Mouse (Mus musculus) hindbrain, embryonic 12.5 days (tissue): Measurements from ENCODE around the gene Tanc1. TPM values are rescaled to one million over a fixed set of nuclear protein-coding genes. Genes with fewer than 3 reads are reported as not detected.
A peak's percentile ranks its signal among the peaks of the same experiment; 100 is the strongest.

Experiments used
- ATAC-seq: fragments of 200-750 bp; cut with Nextera tagmentation; 2 replicates; pipeline ENCODE4 v1.8.0; 2017; ENCODE audit warnings: moderate TSS enrichment; ENCODE audit not compliant: low FRiP score
- H3K27ac ChIP-seq: fragments of 300-500 bp; sonication (generic); 2 replicates; pipeline ENCODE4 v1.5.1; 2016; ENCODE audit warnings: mild to moderate bottlenecking
- H3K27me3 ChIP-seq: fragments of 300-500 bp; sonication (generic); 2 replicates; pipeline ENCODE4 v1.6.1; 2016; ENCODE audit warnings: mild to moderate bottlenecking
- H3K36me3 ChIP-seq: fragments of 300-500 bp; sonication (generic); 2 replicates; pipeline ENCODE4 v1.6.1; 2016; ENCODE audit warnings: mild to moderate bottlenecking
- H3K4me1 ChIP-seq: fragments of 300-500 bp; sonication (generic); 2 replicates; pipeline ENCODE4 v1.6.1; 2016
- H3K4me2 ChIP-seq: fragments of 300-500 bp; sonication (generic); replicated peaks from 2 replicates; pipeline ENCODE4 v1.6.1; 2016; ENCODE audit warnings: mild to moderate bottlenecking
- H3K4me3 ChIP-seq: fragments of 300-500 bp; sonication (generic); 2 replicates; pipeline ENCODE4 v1.5.1; 2016; ENCODE audit warnings: mild to moderate bottlenecking
- H3K9ac ChIP-seq: fragments of 300-500 bp; sonication (generic); 2 replicates; pipeline ENCODE4 v1.6.1; 2016; ENCODE audit warnings: mild to moderate bottlenecking, moderate library complexity
- H3K9me3 ChIP-seq: fragments of 300-500 bp; sonication (generic); replicated peaks from 2 replicates; pipeline ENCODE4 v1.6.1; 2016; ENCODE audit warnings: mild to moderate bottlenecking
- WGBS: fragments of 180-500 bp; shearing (Covaris S2); methylation state at CpG from one replicate; pipeline ENCODE4 v1.1.7; 2016; 5-methylcytosine and 5-hydroxymethylcytosine counted together
- polyA plus RNA-seq: library from polyadenylated mRNA; unstranded; fragments of >200 nt; fragmentation: Nextera tagmentation; extraction: Ambion mirVana; gene quantifications from 2 replicates; pipeline ENCODE4 v1.2.1, GENCODE M21; 2016

The Tanc1 gene
- polyA plus RNA-seq, 1 experiment from 2014 or later: 18.9 TPM

GRCm38 (mm10) chr2:59824289-59824688 lies 212.4 kb downstream of the Tanc1 start:
- no peak for ATAC-seq
- H3K27me3 ChIP-seq: no peaks in the 10 kb centered on the region
- H3K27ac ChIP-seq: no peak overlapping the region
- H3K9ac ChIP-seq: no peak overlapping the region
- H3K9me3 ChIP-seq: no peaks in the 10 kb centered on the region
- H3K36me3 ChIP-seq: no peaks in the 10 kb centered on the region
- 64% methylated on average over 8 of the region's 8 CpGs for WGBS
- H3K4me1 ChIP-seq: peaks cover 12% of the 10 kb centered on the region
- H3K4me3 ChIP-seq: no peak overlapping the region
- H3K4me2 ChIP-seq: no peak overlapping the region

- Histone ChIP-seq H3K27me3 (no peaks in the 10 kb centered on the region), H3K4me3 (no peak overlapping the region), H3K4me1 (peaks cover 23% of the 10 kb centered on the region), H3K9me3 (no peaks in the 10 kb centered on the region), H3K4me2 (no peak overlapping the region), H3K9ac (no peak overlapping the region), H3K36me3 (no peaks in the 10 kb centered on the region), H3K27ac (no peak overlapping the region)
- ATAC-seq: no peak
- 82% methylated on average over 4 of the region's 4 CpGs for WGBS
Measured at GRCm38 (mm10) chr2:59825380-59825779, 213.5 kb downstream of the Tanc1 start.

- Histone ChIP-seq H3K9me3 (no peaks in the 10 kb centered on the region), H3K27me3 (no peaks in the 10 kb centered on the region), H3K36me3 (no peaks in the 10 kb centered on the region; the same call in 1 of the 2 replicates), H3K9ac (no peak overlapping the region), H3K4me3 (no peak overlapping the region), H3K4me2 (no peak overlapping the region), H3K4me1 (peaks cover 28% of the 10 kb centered on the region), H3K27ac (no peak overlapping the region)
- ATAC-seq: no peak
- 67% methylated on average over 11 of the region's 11 CpGs for WGBS
Measured at GRCm38 (mm10) chr2:59828103-59828655, 216.3 kb downstream of the Tanc1 start.

DNA sequence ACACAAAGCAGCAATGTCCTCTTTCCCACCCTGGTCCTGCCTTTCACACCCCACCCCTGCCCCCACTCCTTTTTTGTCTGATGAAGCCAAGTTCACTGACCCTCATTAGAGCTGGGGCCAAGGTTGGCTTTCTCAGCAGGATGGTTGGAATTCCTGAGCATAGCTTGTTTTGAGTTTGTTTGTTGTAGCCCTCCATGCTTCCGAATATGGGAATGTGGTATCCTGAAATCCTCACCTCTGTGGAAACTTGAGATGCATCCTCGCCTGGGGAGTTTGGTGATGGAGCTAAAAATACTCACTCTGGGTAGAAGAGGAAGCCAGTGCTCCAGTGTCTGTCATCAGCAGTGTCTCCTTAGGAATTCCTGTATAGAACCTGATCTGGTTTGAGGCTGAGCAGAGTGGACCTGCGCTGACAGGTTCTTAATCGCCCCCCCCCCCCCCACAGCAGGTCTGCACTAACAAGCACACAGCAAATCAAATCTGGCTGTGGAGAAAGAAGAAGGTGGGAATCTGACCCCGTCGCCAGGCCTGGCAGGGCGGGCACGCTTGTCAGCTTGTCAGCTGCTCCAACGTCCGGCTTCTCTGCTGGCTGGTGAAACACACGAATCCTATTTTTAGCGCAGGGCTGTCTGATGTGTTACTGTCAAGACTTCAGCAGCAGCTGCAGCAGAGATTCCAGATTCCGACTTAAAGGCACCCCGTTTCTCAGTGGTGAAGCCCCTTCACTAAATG lies 217.1 kb downstream of the Tanc1 start:
- H3K27ac ChIP-seq: peak overlapping the region; percentile 64
- H3K4me1 ChIP-seq: peaks cover 28% of the 10 kb centered on the region
- H3K4me3 ChIP-seq: no peak overlapping the region
- WGBS: 26% methylated on average over 14 of the region's 14 CpGs
- no peaks in the 10 kb centered on the region; the same call in 1 of the 2 replicates for H3K36me3 ChIP-seq
- no peaks in the 10 kb centered on the region for H3K27me3 ChIP-seq
- ATAC-seq: peak; percentile 36; the same call in 1 of the 2 replicates
- H3K9me3 ChIP-seq: no peaks in the 10 kb centered on the region
- H3K4me2 ChIP-seq: peak overlapping the region; percentile 27; the same call in 1 of the 2 replicates
- 0 out of 2 replicates have a peak overlapping the region, but pooled peaks have one; percentile 13 for H3K9ac ChIP-seq

DNA sequence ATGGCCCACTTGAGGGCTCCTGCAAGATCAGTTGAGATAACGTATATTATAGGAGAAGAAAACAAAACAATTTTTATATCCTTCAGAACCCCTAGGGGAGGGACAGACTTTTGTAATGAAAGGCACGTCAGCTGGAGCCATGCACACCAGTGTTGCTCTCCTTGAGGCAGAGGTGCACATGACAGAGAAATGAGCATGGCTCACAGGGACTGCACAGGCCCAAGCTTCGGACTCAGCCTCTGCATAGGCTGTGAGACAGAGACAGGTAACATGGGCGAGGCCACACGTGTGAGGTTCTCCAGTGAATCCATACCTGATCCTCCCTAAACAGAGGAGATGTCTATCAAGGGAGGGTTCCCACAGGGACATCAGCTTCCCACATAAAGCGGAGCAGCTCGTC lies 217.9 kb downstream of the Tanc1 start:
- Histone ChIP-seq H3K4me1 (peaks cover 28% of the 10 kb centered on the region), H3K9ac (no peak overlapping the region), H3K4me2 (no peak overlapping the region), H3K9me3 (no peaks in the 10 kb centered on the region), H3K27ac (peak overlapping the region; percentile 64; the same call in 1 of the 2 replicates), H3K27me3 (no peaks in the 10 kb centered on the region), H3K36me3 (peaks cover 5% of the 10 kb centered on the region; the same call in 1 of the 2 replicates), H3K4me3 (no peak overlapping the region)
- WGBS: 73% methylated on average over 7 of the region's 7 CpGs
- ATAC-seq: 0 out of 2 replicates have a peak, but pooled peaks have one; percentile 26

DNA sequence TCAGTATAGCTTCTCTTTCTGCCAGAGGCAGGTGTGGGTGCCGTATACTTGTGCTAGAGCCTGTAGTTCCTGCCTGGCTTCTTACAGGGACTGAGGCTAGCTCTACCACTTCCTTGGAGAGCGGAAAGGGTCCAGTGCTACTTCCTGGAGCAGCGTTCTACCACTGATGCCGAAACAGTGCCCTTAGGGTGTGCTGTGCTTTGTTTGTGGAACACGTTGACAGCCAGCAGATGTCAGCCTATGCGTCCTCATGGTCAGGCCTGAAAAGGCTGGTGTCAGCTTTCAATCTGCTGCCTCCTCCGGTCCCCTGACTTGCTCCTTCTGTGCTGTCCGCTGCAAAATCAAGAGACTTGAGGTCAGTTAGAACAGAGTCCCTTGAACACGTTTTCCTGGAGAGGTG lies 218.3 kb downstream of the Tanc1 start:
- peaks cover 5% of the 10 kb centered on the region; the same call in 1 of the 2 replicates for H3K36me3 ChIP-seq
- no peak overlapping the region for H3K4me3 ChIP-seq
- no peak overlapping the region for H3K4me2 ChIP-seq
- H3K27me3 ChIP-seq: no peaks in the 10 kb centered on the region
- no peak overlapping the region for H3K9ac ChIP-seq
- H3K4me1 ChIP-seq: peaks cover 28% of the 10 kb centered on the region
- WGBS: 20% methylated on average over 9 of the region's 9 CpGs
- H3K9me3 ChIP-seq: no peaks in the 10 kb centered on the region
- peak; percentile 43 for ATAC-seq
- peak overlapping the region; percentile 37; the same call in 1 of the 2 replicates for H3K27ac ChIP-seq

DNA sequence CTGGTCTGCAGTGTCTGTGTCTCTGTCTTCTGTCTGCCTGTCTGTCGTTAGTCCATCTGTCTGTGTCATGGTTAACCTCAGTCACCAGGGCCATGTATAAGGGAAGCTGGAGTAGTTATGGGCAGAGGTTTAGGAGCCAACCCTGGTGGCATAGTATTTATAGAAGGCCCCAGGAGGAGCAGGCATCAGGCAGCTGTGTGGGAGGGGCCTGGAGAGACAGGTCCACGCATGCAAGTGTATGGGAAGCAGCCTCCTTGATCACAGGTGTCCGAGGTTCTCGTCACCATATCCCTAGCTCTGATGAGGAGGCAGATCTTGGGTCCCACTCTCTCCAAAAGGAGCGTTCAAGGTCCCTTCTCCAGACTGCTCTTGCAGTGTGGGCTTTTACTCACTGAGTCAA lies 219.1 kb downstream of the Tanc1 start:
- H3K4me3 ChIP-seq: no peak overlapping the region
- WGBS: 79% methylated on average over 5 of the region's 5 CpGs
- no peaks in the 10 kb centered on the region for H3K9me3 ChIP-seq
- H3K4me1 ChIP-seq: peaks cover 28% of the 10 kb centered on the region
- no peaks in the 10 kb centered on the region for H3K27me3 ChIP-seq
- H3K27ac ChIP-seq: no peak overlapping the region
- H3K4me2 ChIP-seq: no peak overlapping the region
- no peak overlapping the region for H3K9ac ChIP-seq
- ATAC-seq: no peak
- peaks cover 5% of the 10 kb centered on the region; the same call in 1 of the 2 replicates for H3K36me3 ChIP-seq

- Histone ChIP-seq H3K9me3 (no peaks in the 10 kb centered on the region), H3K27ac (no peak overlapping the region), H3K4me3 (no peak overlapping the region), H3K4me1 (peaks cover 28% of the 10 kb centered on the region), H3K36me3 (peaks cover 9% of the 10 kb centered on the region; the same call in 1 of the 2 replicates), H3K4me2 (no peak overlapping the region), H3K9ac (no peak overlapping the region), H3K27me3 (no peaks in the 10 kb centered on the region)
- 79% methylated on average over 7 of the region's 7 CpGs for WGBS
- no peak for ATAC-seq
Measured at GRCm38 (mm10) chr2:59831831-59832230, 220.0 kb downstream of the Tanc1 start.

DNA sequence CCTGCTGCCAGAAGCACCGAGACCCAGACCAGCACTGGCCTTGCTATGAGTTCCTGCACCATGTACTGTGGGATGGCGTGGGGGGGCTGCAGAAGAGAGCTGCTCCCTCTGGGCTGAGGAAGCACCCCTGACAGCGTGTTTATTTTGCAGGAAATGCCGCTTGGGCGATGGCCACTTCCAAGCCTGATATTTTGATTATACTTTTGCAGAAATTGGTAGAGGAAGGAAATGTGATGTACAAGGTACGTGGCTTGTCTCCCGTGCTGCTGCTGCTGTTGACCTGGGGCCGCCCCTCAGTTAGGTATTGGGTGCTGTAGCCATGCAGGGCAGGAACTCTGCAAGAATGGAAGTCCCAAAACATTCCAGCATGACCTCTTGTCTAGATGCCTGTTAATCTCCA lies 227.0 kb downstream of the Tanc1 start:
- Histone ChIP-seq H3K4me1 (peaks cover 13% of the 10 kb centered on the region), H3K9me3 (no peaks in the 10 kb centered on the region), H3K9ac (no peak overlapping the region), H3K36me3 (peaks cover 23% of the 10 kb centered on the region), H3K4me2 (no peak overlapping the region), H3K27me3 (no peaks in the 10 kb centered on the region), H3K27ac (no peak overlapping the region), H3K4me3 (no peak overlapping the region)
- 88% methylated on average over 8 of the region's 8 CpGs for WGBS
- no peak for ATAC-seq

GRCm38 (mm10) chr2:59839755-59840154 lies 227.9 kb downstream of the Tanc1 start:
- Histone ChIP-seq H3K9me3 (no peaks in the 10 kb centered on the region), H3K4me3 (no peak overlapping the region), H3K4me1 (peaks cover 13% of the 10 kb centered on the region), H3K4me2 (no peak overlapping the region), H3K27ac (0 out of 2 replicates have a peak overlapping the region, but pooled peaks have one; percentile 52), H3K36me3 (peaks cover 18% of the 10 kb centered on the region), H3K27me3 (no peaks in the 10 kb centered on the region), H3K9ac (no peak overlapping the region)
- ATAC-seq: no peak
- WGBS: 74% methylated on average over 2 of the region's 2 CpGs

DNA sequence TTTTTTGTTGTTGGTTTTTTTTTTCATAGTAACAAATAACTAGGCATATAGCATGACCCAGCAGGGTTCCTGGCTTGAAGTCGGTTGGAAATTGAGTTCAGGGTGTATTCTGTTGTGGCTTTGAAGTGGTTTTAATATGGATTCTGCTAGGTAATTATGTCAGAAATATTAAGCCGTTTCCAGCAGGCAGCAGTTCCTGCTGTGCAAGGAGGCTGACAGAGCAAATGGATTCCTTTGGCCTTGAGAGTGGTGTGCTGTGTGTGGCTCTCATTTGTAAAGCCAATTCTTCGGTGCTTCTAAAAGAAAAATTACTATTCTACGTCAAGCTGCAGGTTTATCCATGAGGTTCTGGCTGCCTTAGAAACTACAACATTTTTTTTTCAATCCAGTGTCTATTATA lies 228.3 kb downstream of the Tanc1 start:
- Histone ChIP-seq H3K9ac (no peak overlapping the region), H3K27ac (0 out of 2 replicates have a peak overlapping the region, but pooled peaks have one; percentile 52), H3K4me2 (no peak overlapping the region), H3K27me3 (no peaks in the 10 kb centered on the region), H3K36me3 (peaks cover 18% of the 10 kb centered on the region), H3K4me1 (peaks cover 13% of the 10 kb centered on the region), H3K4me3 (no peak overlapping the region), H3K9me3 (no peaks in the 10 kb centered on the region)
- 50% methylated on average over 4 of the region's 4 CpGs for WGBS
- ATAC-seq: no peak

GRCm38 (mm10) chr2:59841189-59841939 lies 229.5 kb downstream of the Tanc1 start:
- Histone ChIP-seq H3K27ac (peak overlapping the region; percentile 52), H3K36me3 (peaks cover 18% of the 10 kb centered on the region), H3K4me3 (no peak overlapping the region), H3K9me3 (no peaks in the 10 kb centered on the region), H3K4me2 (no peak overlapping the region), H3K4me1 (peaks cover 13% of the 10 kb centered on the region), H3K9ac (no peak overlapping the region), H3K27me3 (no peaks in the 10 kb centered on the region)
- no peak for ATAC-seq
- 65% methylated on average over 12 of the region's 12 CpGs for WGBS
